Mouse (Mus musculus) CH12.LX (cell line): ENCODE data around the gene Skap2. TPM values are rescaled to one million over a fixed set of nuclear protein-coding genes. Genes with fewer than 3 reads are reported as not detected.

ENCODE experiments used
- DNase-seq: peaks from one replicate; pipeline ENCODE4 v3.0.0-alpha.2; 2013; ENCODE audit errors: extremely low read depth
- H3K27ac ChIP-seq: 2 replicates; pipeline ENCODE4 v1.5.1; 2012; ENCODE audit warnings: low read depth, mild to moderate bottlenecking, control low read depth, moderate library complexity; ENCODE audit not compliant: insufficient read depth
- H3K27me3 ChIP-seq: replicated peaks from 2 replicates; pipeline ENCODE3; 2012; ENCODE audit warnings: inconsistent platforms
- H3K36me3 ChIP-seq, 2 experiments: replicated peaks in 1 of 2; 2 replicates each; pipeline versions ENCODE3 to v1.6.1; 2012; ENCODE audit warnings: inconsistent platforms in 1 of 2, low read length in 1 of 2, mild to moderate bottlenecking in 1 of 2, mixed read lengths in 1 of 2, moderate library complexity in 1 of 2; ENCODE audit not compliant: control insufficient read depth in 1 of 2, insufficient read depth in 1 of 2
- H3K4me1 ChIP-seq, 2 experiments: 2 replicates each; pipeline ENCODE4 v1.6.1; 2012; ENCODE audit warnings: inconsistent platforms in 1 of 2, moderate library complexity in 1 of 2; ENCODE audit not compliant: insufficient read depth in 2 of 2, control insufficient read depth in 1 of 2
- H3K4me2 ChIP-seq: 2 replicates; pipeline ENCODE4 v1.6.1; 2012; ENCODE audit warnings: low read depth, mild to moderate bottlenecking, control low read depth; ENCODE audit not compliant: poor library complexity, insufficient read depth, severe bottlenecking
- H3K4me3 ChIP-seq, 3 experiments: fragments of 150-350 bp in 1 of 3; sonication (generic) in 1 of 3; replicated peaks in 1 of 3; 2 replicates each; pipeline versions ENCODE3 to v1.5.1; 2011 to 2012; ENCODE audit warnings: low read depth in 2 of 3, low read length in 2 of 3, mild to moderate bottlenecking in 2 of 3, moderate library complexity in 2 of 3, control low read depth in 1 of 3, improper control_type of control experiment in 1 of 3, inconsistent platforms in 1 of 3, mixed read lengths in 1 of 3; ENCODE audit not compliant: poor library complexity in 1 of 3
- H3K79me2 ChIP-seq: replicated peaks from 2 replicates; pipeline ENCODE4 v1.6.1; 2012; ENCODE audit warnings: mild to moderate bottlenecking, moderate library complexity; ENCODE audit not compliant: control insufficient read depth, poor library complexity, insufficient read depth, severe bottlenecking; ENCODE audit errors: extremely low read depth
- H3K9ac ChIP-seq: 2 replicates; pipeline ENCODE4 v1.6.1; 2012; ENCODE audit warnings: low read depth, mild to moderate bottlenecking, control low read depth, moderate library complexity; ENCODE audit not compliant: insufficient read depth
- H3K9me3 ChIP-seq: replicated peaks from 2 replicates; pipeline ENCODE3; 2012; ENCODE audit warnings: low read length, inconsistent platforms, mixed read lengths
- CTCF ChIP-seq, 2 experiments: IDR thresholded peaks in 1 of 2; conservative IDR thresholded peaks in 1 of 2; 2 replicates each; pipeline ENCODE4 v1.5.1; 2011 to 2012; ENCODE audit warnings: low read depth in 2 of 2, low read length in 2 of 2, improper control_type of control experiment in 1 of 2, inconsistent platforms in 1 of 2, mild to moderate bottlenecking in 1 of 2, moderate library complexity in 1 of 2
- E2F4 ChIP-seq: IDR thresholded peaks from 2 replicates; pipeline ENCODE4 v1.6.1; 2011; ENCODE audit warnings: low read depth, low read length, improper control_type of control experiment; ENCODE audit not compliant: insufficient replicate concordance
- EP300 ChIP-seq: IDR thresholded peaks from 2 replicates; pipeline ENCODE4 v1.6.1; 2011; ENCODE audit warnings: low read length, improper control_type of control experiment
- ETS1 ChIP-seq: conservative IDR thresholded peaks from 2 replicates; pipeline ENCODE4 v1.6.1; 2012; ENCODE audit warnings: low read depth, mild to moderate bottlenecking, inconsistent platforms, low read length, improper control_type of control experiment, moderate library complexity
- GABPA ChIP-seq: IDR thresholded peaks from 2 replicates; pipeline ENCODE4 v1.6.1; 2012; ENCODE audit warnings: low read depth, low read length, improper control_type of control experiment, inconsistent platforms; ENCODE audit not compliant: insufficient replicate concordance
- IRF4 ChIP-seq: IDR thresholded peaks from 2 replicates; pipeline ENCODE4 v1.6.1; 2014; ENCODE audit warnings: low read depth, mild to moderate bottlenecking, inconsistent platforms, low read length, improper control_type of control experiment
- JUN ChIP-seq: IDR thresholded peaks from 2 replicates; pipeline ENCODE4 v1.6.1; 2011; ENCODE audit warnings: low read depth, mild to moderate bottlenecking, low read length, improper control_type of control experiment, moderate library complexity; ENCODE audit not compliant: insufficient read depth
- JUND ChIP-seq: conservative IDR thresholded peaks from 2 replicates; pipeline ENCODE4 v1.6.1; 2011; ENCODE audit warnings: low read depth, low read length, improper control_type of control experiment
- KAT2A ChIP-seq: IDR thresholded peaks from 2 replicates; pipeline ENCODE4 v1.6.1; 2012; ENCODE audit warnings: low read length, improper control_type of control experiment, inconsistent platforms; ENCODE audit not compliant: insufficient replicate concordance
- MAFK ChIP-seq: IDR thresholded peaks from 2 replicates; pipeline ENCODE4 v1.6.1; 2011; ENCODE audit warnings: low read length, improper control_type of control experiment; ENCODE audit not compliant: insufficient replicate concordance
- MAZ ChIP-seq: IDR thresholded peaks from 2 replicates; pipeline ENCODE4 v1.6.1; 2012; ENCODE audit warnings: low read depth, mild to moderate bottlenecking, inconsistent platforms, low read length, improper control_type of control experiment, moderate library complexity
- MEF2A ChIP-seq: IDR thresholded peaks from 2 replicates; pipeline ENCODE4 v1.6.1; 2014; ENCODE audit warnings: low read depth, mild to moderate bottlenecking, inconsistent platforms, low read length, improper control_type of control experiment, borderline replicate concordance
- MYC ChIP-seq: IDR thresholded peaks from 2 replicates; pipeline ENCODE4 v1.6.1; 2011; ENCODE audit warnings: low read depth, mild to moderate bottlenecking, improper control_type of control experiment, low read length
- NELFE ChIP-seq: IDR thresholded peaks from 2 replicates; pipeline ENCODE4 v1.6.1; 2011; ENCODE audit warnings: low read depth, low read length, improper control_type of control experiment
- NRF1 ChIP-seq: IDR thresholded peaks from 2 replicates; pipeline ENCODE4 v1.6.1; 2014; ENCODE audit warnings: low read depth, mild to moderate bottlenecking, inconsistent platforms, low read length, improper control_type of control experiment, moderate library complexity
- PAX5 ChIP-seq: IDR thresholded peaks from 2 replicates; pipeline ENCODE4 v1.6.1; 2012; ENCODE audit warnings: low read length, inconsistent platforms, mixed read lengths
- POLR2A ChIP-seq: IDR thresholded peaks from 2 replicates; pipeline ENCODE4 v1.6.1; 2011; ENCODE audit warnings: low read depth, mild to moderate bottlenecking, improper control_type of control experiment, low read length
- POLR2AphosphoS2 ChIP-seq: IDR thresholded peaks from 2 replicates; pipeline ENCODE4 v1.6.1; 2011; ENCODE audit warnings: low read depth, low read length, improper control_type of control experiment
- RAD21 ChIP-seq: IDR thresholded peaks from 2 replicates; pipeline ENCODE4 v1.6.1; 2011; ENCODE audit warnings: low read depth, mild to moderate bottlenecking, low read length, improper control_type of control experiment, moderate library complexity
- SMC3 ChIP-seq: IDR thresholded peaks from 2 replicates; pipeline ENCODE4 v1.6.1; 2011; ENCODE audit warnings: low read depth, low read length, improper control_type of control experiment
- TCF12 ChIP-seq: IDR thresholded peaks from 2 replicates; pipeline ENCODE4 v1.6.1; 2014; ENCODE audit warnings: low read depth, mild to moderate bottlenecking, inconsistent platforms, low read length, improper control_type of control experiment
- USF1 ChIP-seq: IDR thresholded peaks from 2 replicates; pipeline ENCODE4 v1.6.1; 2014; ENCODE audit warnings: low read depth, mild to moderate bottlenecking, inconsistent platforms, low read length, improper control_type of control experiment
- USF2 ChIP-seq: conservative IDR thresholded peaks from 2 replicates; pipeline ENCODE4 v1.6.1; 2011; ENCODE audit warnings: low read depth, low read length, improper control_type of control experiment
- ZKSCAN1 ChIP-seq: IDR thresholded peaks from 2 replicates; pipeline ENCODE4 v1.6.1; 2012; ENCODE audit warnings: low read depth, inconsistent platforms, low read length, improper control_type of control experiment, borderline replicate concordance
- ZMIZ1 ChIP-seq: IDR thresholded peaks from 2 replicates; pipeline ENCODE4 v1.6.1; 2012; ENCODE audit warnings: low read depth, mild to moderate bottlenecking, inconsistent platforms, low read length, improper control_type of control experiment
- ZNF384 ChIP-seq: IDR thresholded peaks from 2 replicates; pipeline ENCODE4 v1.6.1; 2012; ENCODE audit warnings: low read depth, low read length, improper control_type of control experiment, inconsistent platforms
- dilution Hi-C: fragments of 300-500 bp; cut with MboI; formaldehyde crosslinking; loops from 2 replicates; pipeline ENCODE4 v1.14.3; 2020; ENCODE audit warnings: low sequenced_read_pairs; ENCODE audit not compliant: extremely low pct_unique_long_range_greater_than_20kb, extremely low pct_ligation_motif_present
- in situ Hi-C: fragments of 300-500 bp; cut with MboI; formaldehyde crosslinking; loops from 3 replicates; pipeline ENCODE4 v1.14.3; 2019; ENCODE audit warnings: low sequenced_read_pairs, low pct_ligation_motif_present, low pct_unique_long_range_greater_than_20kb, mixed read lengths
- polyA plus RNA-seq: library from polyadenylated mRNA; unstranded; fragments of >175 nt; gene quantifications from 2 replicates; pipeline ENCODE4 v1.2.1, GENCODE M21; 2012; ENCODE audit warnings: low read depth; ENCODE audit not compliant: insufficient read length
- total RNA-seq, 2 experiments: library from RNA; depleted of rRNA; stranded (reverse); fragments of 300-350 nt in 1 of 2; fragments of >200 nt in 1 of 2; gene quantifications; 2 replicates each; pipeline ENCODE4 v1.2.3; 2012 to 2014

Gene Skap2
- total and polyA plus RNA-seq, 3 experiments, result 25.8 to 76.1 (median 51.9) TPM

DNA sequence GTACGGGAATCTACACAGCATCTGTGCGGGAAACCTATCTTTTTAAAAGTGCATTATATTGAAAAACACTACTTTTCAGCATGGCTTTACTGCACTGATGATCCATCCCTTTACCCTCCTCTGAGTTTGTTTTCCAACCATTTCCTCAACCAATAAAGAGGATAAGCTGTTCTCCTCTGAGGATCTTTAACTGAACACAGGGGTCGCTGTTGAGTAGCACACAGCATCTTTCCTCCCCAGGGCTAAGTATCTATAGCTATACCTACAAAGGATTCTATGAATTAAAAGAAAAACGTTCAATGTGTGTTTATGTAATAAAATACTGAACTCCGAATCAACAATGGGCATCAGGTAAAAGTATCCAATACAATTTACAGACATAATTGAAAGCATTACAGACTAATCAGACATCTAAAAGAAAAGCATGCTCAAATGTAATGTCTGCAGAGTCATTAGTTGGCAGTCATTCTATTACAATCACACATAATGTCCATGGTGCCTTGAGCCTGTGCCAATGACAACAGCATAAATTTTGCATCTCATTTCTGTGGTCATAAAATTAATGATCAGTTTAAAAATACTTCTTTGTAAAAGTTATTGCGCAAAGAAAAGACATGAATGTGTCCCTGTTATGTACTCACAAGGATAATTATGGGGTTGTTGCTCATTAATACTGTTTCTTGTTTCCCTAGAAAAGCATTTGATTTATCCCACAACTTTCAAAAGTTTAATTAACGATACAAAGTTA is 13.8 kb downstream of the Skap2 start:
- Histone ChIP-seq H3K4me1 (no peaks in the 10 kb centered on the region), H3K9me3 (no peaks in the 10 kb centered on the region), H3K27ac (no peak overlapping the region), H3K4me3 (no peak overlapping the region), H3K9ac (no peak overlapping the region), H3K27me3 (no peaks in the 10 kb centered on the region), H3K4me2 (no peak overlapping the region), H3K79me2 (no peaks in the 10 kb centered on the region), H3K36me3 (peaks cover 3 to 18% of the 10 kb centered on the region in 2 experiments)
- peak; percentile 18 to 57; a peak in 2 of 4 replicates for TF ChIP-seq CTCF (conservative IDR thresholded peaks at IDR 0.05 in 1 of 2, IDR thresholded peaks at IDR 0.05 in 1 of 2; ENCODE audit: low read depth in 2 of 2, low read length in 2 of 2)
- no peak for TF ChIP-seq USF2
- peak; percentile 38 for TF ChIP-seq RAD21
- no peak for DNase-seq
- dilution Hi-C loops, result no loop called here
- in situ Hi-C loops, result no loop called here

DNA sequence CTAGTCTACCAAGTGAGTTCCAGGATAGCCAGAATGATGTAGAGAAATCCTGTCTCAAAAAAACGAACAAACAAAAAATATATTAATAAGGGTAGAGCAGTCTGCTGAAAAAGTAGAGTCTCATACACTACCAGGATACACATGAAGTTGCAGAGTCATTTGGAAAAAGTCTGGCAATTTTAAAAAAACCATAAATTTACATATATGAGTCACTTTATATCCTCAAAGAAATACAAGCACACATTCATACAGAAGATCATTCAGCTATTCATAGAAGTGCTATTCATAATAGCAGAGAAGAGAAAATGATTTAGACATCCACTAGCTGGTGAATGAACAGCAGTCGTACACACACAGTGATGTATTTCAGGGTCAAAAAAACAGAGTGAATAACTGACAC is 24.4 kb downstream of the Skap2 start:
- DNase-seq, result peak; percentile 35
- TF ChIP-seq ZMIZ1 (no peak), PAX5 (no peak), CTCF (conservative IDR thresholded peaks at IDR 0.05 in 1 of 2, IDR thresholded peaks at IDR 0.05 in 1 of 2; ENCODE audit: low read depth in 2 of 2, low read length in 2 of 2) (no peak), MAZ (no peak), USF1 (no peak), ZKSCAN1 (no peak), POLR2A (no peak), RAD21 (no peak), ETS1 (0 out of 2 replicates have a peak, but pooled peaks have one; percentile 16), JUND (peak; percentile 57), SMC3 (no peak), NRF1 (no peak), GABPA (no peak), TCF12 (no peak), IRF4 (peak; percentile 51; the same call in 1 of the 2 replicates), MEF2A (no peak), JUN (peak; percentile 34; the same call in 1 of the 2 replicates), EP300 (peak; percentile 50), MAFK (no peak), ZNF384 (0 out of 2 replicates have a peak, but pooled peaks have one; percentile 38), POLR2AphosphoS2 (no peak), KAT2A (no peak), MYC (no peak), NELFE (no peak), E2F4 (no peak)
- Histone ChIP-seq H3K9ac (no peak overlapping the region), H3K36me3 (peaks cover 4 to 25% of the 10 kb centered on the region in 2 experiments), H3K4me2 (no peak overlapping the region), H3K79me2 (no peaks in the 10 kb centered on the region), H3K4me3 (no peak overlapping the region), H3K27ac (no peak overlapping the region), H3K4me1 (peaks cover 11 to 37% of the 10 kb centered on the region in 2 experiments), H3K27me3 (no peaks in the 10 kb centered on the region), H3K9me3 (no peaks in the 10 kb centered on the region)
- dilution Hi-C loops, result no loop called here
- in situ Hi-C loops, result no loop called here
